Mouse (Mus musculus): ENCODE results near the gene Clip3.

Clip3 gene

DNA sequence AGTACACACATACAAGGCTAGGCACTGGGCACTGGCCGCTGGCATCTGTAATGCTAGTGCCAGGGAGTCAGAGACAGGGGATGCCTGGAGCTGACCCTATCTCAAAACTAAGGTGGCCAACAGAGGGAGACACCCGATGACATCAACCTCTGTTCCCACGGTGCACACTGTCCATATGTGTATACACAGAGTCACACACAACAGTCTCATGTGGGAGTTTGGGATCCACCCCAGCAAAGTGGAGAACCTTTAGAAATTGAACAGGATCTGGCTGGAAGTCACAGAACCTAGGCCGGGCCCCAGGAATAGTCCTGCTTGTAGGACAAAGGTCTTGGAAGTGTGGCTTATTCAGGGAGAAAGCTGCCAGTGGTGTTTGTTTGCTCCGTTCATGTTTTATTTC is 2.8 kb downstream of the Clip3 start:
- no peak for DNase-seq (ENCODE audit: low read depth in 2 of 2, low spot score in 2 of 2)

DNA sequence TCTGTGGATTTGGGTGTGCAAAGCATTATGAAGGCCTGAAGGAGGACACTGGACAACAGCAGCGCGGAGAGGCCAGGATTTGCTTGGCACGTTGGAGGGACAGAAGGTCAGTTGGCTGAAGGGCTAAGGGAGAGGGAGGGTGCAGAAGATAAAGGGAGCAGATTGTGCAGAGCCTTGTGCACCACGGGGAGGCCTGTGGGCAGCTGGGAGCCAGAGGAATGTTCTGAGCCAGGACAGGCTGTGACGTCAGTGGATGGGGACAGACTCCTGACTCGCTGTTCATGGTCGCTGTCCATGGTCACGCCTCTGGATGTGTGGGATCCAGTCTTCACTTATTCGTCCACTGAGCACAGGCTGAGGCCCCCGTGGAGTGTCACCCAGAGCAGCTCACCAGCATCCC is 3.6 kb downstream of the Clip3 start:
- no peak for DNase-seq (ENCODE audit: low read depth in 2 of 2, low spot score in 2 of 2)

DNA sequence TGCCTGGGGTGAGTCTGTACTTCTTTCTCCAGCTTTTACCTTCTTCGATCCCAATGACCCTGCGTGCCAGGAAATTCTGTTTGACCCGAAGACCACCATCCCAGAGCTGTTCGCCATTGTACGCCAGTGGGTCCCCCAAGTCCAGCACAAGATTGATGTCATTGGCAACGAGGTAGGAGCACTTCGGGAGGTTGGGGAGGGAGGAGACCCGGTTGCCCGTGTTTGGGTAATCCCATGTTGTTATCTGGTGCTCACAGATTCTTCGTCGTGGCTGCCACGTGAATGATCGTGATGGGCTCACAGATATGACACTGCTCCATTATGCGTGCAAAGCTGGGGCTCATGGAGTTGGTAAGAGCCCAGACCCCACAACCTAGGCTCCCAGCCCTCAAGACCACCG is 5.3 kb downstream of the Clip3 start:
- no peak for DNase-seq (ENCODE audit: low read depth in 2 of 2, low spot score in 2 of 2)

DNA sequence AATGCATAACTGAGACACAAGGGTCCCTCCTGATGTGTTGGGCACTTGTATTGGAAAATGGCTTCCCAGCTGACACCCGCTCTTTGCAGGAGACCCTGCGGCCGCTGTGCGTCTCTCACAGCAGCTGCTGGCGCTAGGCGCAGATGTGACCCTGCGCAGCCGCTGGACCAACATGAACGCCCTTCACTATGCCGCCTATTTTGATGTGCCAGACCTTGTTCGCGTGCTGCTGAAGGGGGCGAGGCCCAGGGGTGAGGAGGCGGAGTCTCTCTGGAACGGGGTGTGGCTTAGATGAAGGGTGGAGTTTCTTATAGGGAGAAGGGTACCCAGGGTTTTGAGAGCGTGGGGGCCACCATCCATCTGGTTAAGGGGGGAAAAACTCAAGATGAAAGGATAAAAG is 5.7 kb downstream of the Clip3 start:
- no peak for DNase-seq (ENCODE audit: low read depth in 2 of 2, low spot score in 2 of 2)

DNA sequence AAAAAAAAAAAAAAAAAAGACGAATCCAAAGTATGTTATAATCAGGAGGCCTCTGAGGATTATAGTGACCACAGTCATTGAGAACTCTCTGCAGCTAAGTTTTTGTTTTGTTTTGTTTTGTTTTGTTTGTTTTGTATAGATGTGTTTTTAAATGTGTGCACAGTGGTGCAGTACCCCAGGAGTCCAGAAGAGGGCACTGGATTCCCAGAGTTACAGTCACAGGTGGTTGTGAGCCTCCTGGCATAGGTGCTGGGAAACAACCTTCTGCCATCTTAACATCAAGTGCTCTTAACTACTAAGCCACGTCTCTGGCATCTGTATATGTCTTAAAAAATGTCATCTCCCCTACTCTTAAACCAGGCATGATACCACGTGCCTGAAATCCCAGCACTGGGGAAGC is 9.4 kb downstream of the Clip3 start:
- DNase-seq (ENCODE audit: low read depth in 2 of 2, low spot score in 2 of 2), result peak; percentile 25 to 46

DNA sequence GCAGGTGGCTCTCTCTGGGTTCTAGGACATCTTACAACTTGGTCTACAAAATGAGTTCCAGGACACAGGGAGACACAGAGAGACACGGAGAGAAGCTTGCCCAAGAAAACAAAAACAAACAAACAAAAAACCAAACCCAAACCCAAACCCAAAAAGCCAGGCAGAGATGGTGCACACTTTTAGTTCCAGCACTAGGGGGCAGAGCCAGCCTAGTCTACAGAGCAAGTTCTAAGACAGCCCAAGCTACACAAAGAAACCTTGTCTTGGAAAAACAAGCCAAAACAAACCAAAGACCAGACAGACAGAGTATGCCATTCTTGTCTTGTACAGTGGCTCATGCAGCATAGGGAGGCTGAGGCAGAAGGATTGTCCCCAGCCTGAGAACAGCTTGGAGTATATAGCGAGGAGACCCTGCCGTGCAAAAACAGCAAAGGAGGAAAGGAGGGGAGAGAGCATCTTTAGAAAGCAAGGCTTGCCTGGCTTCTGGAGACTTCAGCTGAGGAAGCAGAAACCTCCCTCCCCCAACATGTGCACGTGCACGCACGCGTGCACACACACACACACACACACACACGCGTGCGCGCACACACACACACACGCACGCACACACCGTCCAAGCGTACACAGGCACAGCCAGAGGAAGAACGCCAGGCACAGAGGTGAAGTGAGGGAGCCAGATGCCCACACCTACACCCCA is 14.7 kb downstream of the Clip3 start:
- no peak for DNase-seq (ENCODE audit: low read depth in 2 of 2, low spot score in 2 of 2)

DNA sequence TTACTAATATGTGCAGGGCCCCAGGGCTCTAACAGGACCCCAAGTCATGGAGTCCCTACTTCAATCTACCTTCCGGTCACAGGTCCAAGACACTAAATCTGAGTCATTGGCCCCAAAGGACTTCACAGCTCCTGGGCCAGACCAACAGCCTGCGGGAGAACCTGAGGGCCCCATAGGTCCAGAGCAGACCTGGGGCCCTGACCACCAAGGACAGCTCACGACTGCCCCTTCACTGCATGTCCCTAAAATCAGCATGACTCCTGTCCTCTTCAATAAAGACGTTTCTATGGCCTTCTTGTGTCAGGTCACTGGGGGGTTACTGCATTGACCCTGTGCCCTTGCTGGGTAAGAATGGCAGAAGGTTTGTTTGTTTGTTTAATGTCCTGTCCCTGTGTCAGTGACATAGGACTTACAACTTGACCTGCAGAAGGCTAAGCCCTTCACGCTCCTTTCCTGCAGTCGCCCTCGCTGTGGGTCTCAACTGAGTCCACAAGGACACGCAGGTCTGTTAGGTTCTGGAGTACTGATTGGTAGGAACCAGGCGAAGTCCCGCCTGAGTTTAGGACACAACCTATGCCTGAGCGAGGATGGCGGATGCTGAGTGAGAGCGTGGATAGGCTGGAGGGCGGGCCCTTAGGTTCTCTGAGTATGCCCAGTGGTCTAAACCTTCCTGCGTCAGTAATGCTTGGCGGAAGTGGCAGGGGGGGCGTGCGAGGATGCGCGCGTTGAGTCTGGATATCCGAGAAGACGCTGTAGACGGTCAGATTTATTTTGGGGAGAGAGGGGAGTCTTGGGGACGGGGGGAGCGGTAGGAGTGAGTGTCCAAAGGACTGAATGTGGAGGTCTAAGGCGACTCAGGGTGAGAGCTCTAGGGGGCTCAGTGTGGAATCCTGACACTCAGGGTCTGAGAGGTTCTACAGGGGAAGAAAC is 16.8 kb downstream of the Clip3 start, which contains the start of gene Alkbh6:
Gene Alkbh6, plus strand, starts transcription at position 642 of the 930 bp plus-strand sequence.
- peak; percentile 90 to 91 for DNase-seq (ENCODE audit: low read depth in 2 of 2, low spot score in 2 of 2)

DNA sequence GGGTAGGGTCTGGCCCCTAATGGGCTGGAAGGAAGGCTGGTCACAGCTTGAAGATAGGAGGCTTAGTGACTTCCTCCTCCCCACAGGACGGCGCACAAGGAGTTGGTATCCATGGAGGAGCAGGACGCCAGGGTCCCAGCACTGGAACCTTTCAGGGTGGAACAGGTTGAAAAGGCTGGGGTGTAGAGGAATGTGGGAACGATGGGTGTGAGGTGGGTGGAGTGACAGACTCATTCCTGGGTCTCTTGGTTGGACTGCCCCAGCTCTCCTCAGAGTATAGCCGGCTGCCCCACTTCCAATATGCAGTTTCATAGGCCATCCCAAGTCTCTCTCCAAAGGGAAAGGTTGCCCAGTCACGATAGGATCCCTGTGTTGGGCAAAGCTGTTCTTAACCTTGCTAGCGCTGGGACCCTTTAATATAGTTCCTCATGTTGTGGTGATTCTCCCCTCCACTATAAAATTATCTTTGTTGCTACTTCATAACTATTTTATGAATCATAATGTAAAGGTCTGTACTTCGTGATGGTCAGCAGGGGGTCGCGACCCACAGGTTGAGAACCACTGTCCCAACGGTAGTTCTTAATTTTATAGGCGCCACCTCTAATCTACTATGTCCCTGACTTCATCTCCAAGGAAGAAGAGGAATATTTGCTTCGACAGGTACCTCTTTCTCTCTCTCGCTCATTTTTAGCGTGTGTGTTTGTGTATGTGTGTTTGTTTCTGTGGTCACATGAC is 18.0 kb downstream of the Clip3 start:
- no peak for DNase-seq (ENCODE audit: low read depth in 2 of 2, low spot score in 2 of 2)

DNA sequence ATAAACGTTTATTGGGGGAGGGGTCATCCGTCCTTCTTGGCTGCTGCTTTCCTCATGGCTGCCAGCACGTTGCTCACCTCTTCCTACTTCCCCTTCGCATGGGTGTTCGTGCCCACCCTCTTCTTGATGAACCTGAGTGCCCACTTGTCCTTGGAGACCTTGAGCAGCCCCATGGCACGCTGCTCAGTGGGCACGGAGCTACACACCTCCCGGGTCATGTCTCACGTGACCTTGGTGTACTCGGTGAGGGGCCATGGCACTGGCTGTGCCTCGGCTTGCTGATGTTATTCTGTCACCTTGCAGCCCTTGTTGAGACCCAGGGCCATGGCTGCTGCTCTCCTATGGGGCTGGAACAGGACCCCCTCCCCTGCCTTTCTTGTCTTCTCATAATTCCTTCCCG is 18.6 kb downstream of the Clip3 start:
- DNase-seq (ENCODE audit: low read depth in 2 of 2, low spot score in 2 of 2), result no peak

DNA sequence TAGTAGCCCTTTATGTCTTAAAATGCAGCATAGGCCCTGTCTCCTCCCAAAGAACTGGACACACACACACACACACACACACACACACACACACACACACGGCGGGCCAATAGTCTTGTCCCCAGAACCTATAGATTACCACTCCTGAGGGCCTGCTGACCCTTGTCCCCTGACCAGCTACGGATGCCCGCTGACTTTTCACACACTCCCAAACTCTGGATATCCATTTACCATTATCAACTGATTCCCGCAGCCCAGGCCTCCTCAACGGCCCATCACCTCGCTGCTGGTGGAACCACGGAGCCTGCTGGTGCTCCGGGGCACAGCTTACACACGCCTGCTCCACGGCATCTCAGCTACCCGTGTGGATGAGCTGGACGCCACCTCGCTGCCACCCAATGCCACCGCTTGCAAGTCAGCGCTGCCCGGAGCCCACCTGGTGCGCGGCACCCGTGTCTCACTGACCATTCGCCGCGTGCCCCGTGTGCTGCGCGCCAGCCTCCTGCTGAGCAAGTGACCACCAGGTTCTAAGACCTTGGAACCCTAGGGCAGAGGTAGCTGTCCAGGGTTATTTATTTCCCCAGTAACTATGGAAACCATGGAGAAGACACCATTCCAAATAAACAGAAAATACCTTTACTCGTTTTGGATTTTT is 22.3 kb downstream of the Clip3 start:
- no peak for DNase-seq (ENCODE audit: low read depth in 2 of 2, low spot score in 2 of 2)

DNA sequence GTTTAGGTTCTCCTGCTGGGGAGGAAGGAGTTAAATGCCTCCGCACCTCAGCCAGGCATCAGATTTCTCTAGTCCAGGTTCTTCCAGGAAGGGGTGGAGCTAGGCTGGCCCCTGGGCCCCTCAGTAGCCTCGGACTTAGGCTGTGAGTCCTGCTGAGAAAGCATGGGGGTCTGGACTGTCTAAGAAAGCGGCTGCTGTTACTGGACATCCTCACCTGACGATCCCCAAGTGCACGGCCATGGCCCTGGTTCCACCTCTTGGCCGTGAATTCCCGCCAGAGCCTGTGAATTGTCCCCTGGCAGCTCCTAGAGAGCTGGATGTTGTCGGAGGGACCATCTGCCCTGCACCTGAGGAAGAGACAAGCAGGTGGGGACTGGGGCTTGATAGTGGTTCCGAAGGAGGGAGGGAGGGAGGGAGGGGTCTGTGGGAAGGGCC is 23.2 kb downstream of the Clip3 start, which contains the start of gene Syne4:
Gene Syne4, plus strand, starts transcription at position 87 of the 435 bp plus-strand sequence.
- no peak for DNase-seq (ENCODE audit: low read depth in 2 of 2, low spot score in 2 of 2)

DNA sequence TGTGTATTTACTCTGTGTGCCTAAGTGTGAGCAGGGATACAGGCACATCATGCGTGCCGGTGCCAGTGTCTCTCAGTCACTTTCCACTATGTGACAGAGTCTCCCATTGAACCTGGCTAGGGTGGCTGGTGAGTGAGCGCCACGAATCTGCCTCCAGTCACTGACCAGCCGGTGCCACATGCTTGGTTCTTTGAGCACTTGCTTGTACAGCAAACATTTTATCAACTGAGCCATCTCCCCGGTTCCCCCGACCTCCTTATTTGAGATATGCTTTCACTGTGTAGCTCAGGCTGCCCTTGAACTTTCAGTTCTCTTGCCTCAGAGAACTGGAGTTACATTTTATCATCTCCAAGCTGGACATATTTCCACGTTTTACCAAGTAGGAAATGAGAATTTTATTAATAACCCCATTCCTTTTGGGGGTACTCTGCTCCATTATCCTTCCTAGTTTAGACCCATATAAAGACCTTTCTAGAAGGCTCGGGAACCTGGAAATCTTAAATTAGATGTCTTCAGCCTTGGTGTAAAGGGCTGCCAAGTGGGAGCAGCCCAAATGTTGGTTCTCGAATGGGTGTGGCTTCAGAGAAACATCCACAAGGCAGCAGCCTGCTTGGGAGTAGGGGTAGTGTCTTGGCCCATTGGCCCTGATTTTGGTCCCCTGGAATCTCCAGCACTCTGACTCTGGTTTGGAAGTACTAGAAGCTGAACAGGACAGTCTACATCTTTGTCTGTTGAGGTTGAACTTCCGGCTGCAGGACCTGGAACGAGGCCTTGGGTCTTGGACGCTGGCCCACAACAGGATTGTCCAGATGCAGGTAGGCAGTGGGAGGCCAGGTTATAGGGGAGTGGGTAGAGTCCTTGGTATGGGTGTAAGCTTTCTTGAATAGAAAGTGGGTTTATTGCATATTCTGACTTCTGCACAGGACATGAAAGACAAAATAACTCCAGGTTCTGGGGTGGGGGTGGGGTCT is 24.3 kb downstream of the Clip3 start:
- DNase-seq (ENCODE audit: low read depth in 2 of 2, low spot score in 2 of 2), result no peak

DNA sequence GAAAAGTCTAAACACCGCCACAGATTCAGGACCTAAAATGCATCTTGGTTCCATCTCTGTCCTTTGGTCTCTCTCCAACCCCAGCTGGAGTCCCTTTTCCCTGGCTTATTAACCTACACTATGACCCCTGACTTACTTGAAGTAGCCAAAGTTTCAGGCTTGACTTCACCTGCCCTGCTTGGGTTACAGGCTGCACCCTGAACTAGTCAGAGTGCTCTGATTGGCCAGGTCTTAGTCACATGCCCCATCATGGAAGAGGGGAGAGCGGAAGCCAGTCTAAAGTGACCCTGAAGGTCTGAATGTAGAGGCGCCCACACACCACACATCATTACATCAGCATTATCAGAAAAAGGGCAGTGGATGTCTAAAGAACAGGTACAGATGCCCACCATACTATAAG is 26.6 kb downstream of the Clip3 start:
- no peak for DNase-seq (ENCODE audit: low read depth in 2 of 2, low spot score in 2 of 2)

DNA sequence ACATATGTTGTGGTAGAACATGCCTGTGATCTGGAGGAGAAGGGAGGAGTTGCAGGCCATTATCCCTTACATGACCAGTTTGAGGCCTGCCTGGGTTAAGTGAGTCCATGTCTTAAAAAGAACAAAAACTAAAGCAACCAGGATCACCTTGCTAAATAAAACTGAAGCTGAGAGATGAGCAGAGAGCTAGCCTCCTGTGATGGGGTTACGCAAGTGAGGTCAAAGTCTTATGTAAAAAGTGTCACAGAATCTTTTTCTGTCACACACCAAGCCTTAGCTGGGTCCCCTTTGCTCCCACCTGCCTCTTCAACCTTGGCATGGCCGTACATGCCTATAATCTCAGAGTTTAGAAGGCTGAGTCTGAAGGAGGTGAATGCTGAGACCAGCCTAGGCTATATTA is 29.4 kb downstream of the Clip3 start:
- no peak for DNase-seq (ENCODE audit: low read depth in 2 of 2, low spot score in 2 of 2)

DNA sequence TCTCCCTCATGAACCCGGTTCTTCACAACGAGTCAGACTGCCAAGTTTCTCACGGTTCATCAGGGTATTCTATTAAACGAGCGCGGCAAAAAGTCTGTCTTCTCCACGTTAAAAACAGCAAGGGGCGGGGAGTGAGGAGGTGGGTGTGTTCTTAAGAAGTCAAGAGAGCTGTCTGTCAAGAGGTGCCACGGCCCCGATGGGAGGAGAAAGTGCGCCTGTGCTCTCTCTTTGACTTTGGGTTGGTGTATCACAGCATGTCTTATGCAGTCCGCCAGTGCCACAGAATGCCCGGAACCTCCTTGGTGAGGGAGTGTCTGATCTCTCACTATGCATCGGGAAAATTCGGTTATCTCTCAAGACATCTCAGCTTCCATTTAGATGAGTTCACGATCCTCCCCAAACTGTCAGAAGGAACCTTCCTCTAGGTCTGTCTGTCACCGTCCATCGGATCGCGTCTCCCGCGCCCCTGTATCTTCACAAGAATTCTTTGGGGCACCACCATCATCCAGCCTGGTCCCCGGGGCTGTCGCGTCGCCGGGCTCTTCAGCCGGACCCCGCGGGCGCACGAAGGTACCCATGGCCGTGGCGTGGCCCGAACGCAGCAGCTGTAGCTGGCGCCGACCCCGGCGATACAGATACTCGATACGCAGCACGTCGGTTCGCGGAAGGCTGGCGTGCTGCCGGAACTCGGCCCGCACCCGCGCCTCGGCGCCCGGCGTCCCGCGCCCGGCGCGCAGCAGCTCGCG is 30.2 kb downstream of the Clip3 start, which contains the start of gene E130208F15Rik:
Gene E130208F15Rik, plus strand, starts transcription at position 202 of the 746 bp plus-strand sequence.
- DNase-seq (ENCODE audit: low read depth in 2 of 2, low spot score in 2 of 2), result peak; percentile 64 to 77

DNA sequence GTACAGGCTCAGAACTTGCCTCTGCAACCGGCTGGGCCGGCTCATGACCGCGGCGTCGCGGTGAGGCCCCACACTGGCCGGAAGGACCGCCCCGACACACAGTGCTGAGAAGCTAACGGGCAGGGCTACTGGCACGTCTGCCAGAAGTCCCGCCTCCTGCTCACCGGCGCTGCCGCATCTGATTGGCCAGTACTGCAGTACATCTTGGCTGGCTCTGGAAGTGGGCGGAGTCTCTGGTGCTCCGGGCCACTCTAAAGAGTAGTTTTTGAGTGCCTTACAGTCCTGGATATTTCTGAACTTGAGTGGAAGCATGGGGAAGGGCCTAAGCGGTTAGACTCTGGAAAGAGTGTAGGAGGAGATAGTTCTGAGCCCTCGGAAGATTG is 30.7 kb downstream of the Clip3 start:
- DNase-seq (ENCODE audit: low read depth in 2 of 2, low spot score in 2 of 2), result peak; percentile 86 to 88

DNA sequence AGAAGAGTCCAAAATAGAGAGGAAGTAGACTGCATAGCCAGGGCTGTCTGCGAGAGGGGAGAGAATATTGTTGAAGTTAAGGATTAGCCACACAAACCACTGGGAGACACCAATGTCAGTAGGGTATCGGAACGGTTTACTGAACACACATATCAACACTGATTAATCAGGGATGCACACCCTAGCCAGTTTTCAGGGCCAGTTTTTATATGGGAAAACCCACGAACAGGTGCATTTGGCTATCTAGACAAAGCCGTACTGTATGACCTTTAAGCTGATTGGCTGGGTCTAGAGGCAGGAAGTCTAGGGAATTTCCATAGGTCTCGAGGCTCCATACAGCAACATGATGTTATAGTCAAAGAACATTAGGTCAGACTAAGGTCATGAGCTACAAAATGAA is 31.3 kb downstream of the Clip3 start:
- DNase-seq (ENCODE audit: low read depth in 2 of 2, low spot score in 2 of 2), result no peak

DNA sequence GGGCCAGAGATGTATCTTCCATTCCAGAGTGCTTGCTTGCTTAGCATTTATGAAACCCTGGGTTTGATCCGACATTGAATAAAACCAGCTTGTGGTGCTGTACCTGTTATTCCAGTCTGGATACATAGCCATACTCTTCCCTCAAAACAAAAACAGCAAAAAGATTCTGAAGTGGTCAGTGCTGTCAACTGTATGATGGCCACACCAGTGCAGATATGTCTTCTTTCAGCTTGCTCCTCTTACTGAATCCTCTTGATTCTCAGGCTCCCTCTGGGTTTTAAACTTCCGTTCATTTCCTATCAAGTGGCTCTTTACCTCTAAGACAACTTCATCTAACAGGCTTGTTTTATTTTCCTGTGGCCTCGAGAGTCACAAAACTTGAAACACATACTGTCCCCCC is 32.3 kb downstream of the Clip3 start, which contains the start of gene Sdhaf1:
Gene Sdhaf1, minus strand, starts transcription at position 101 of the 400 bp plus-strand sequence.
- no peak for DNase-seq (ENCODE audit: low read depth in 2 of 2, low spot score in 2 of 2)
